ENCODE assay signal across 22 mouse cellular contexts in genomic region chr1:125731854-125732253, GRCm38 (mm10). TPM values are rescaled to one million over a fixed set of nuclear protein-coding genes. Genes with fewer than 3 reads are reported as not detected.
DNase-seq lines count a peak whose midpoint lies in the region; ATAC-seq and TF ChIP-seq lines count a peak whose summit lies in the region.
"Had no signal": no experiment of that assay in that cellular context is flagged by ENCODE, and none has a peak within 500 bp of the region (broad histone marks: within the 10 kb centered on the region; RNA-seq: fewer than 3 reads in every experiment).

No protein-coding gene starts in this region.

- H3K4me1 ChIP-seq in embryonic facial prominence, embryonic 14.5 days (ENCODE audit: control insufficient read depth, insufficient read depth, low read length) = no peaks in the 10 kb centered on the region
- H3K4me1 ChIP-seq in embryonic facial prominence, embryonic 10.5 days = no peaks in the 10 kb centered on the region
- no peaks in the 10 kb centered on the region for H3K4me1 ChIP-seq in heart, embryonic 11.5 days (ENCODE audit: control insufficient read depth, insufficient read depth, low read length)

- no peak for TF ChIP-seq CTCF in Patski (IDR thresholded peaks at IDR 0.05)

- WGBS in embryonic facial prominence, embryonic 14.5 days = 77% methylated on average over 4 of the region's 4 CpGs
- 84% methylated on average over 4 of the region's 4 CpGs for WGBS in embryonic facial prominence, embryonic 10.5 days
- WGBS in heart, embryonic 11.5 days (ENCODE audit: insufficient replicate concordance) = 79% methylated on average over 4 of the region's 4 CpGs

- no peak overlapping the region for H3K4me3 ChIP-seq in embryonic facial prominence, embryonic 14.5 days (ENCODE audit: low read depth, low read length)
- H3K4me3 ChIP-seq in embryonic facial prominence, embryonic 10.5 days = no peak overlapping the region
- no peak overlapping the region for H3K4me3 ChIP-seq in heart, embryonic 11.5 days (ENCODE audit: low read depth, low read length)

- H3K9me3 ChIP-seq in embryonic facial prominence, embryonic 14.5 days (ENCODE audit: control insufficient read depth, low read length) = no peaks in the 10 kb centered on the region
- no peaks in the 10 kb centered on the region for H3K9me3 ChIP-seq in embryonic facial prominence, embryonic 10.5 days
- H3K9me3 ChIP-seq in heart, embryonic 11.5 days (replicated peaks; ENCODE audit: control insufficient read depth, low read length) = no peaks in the 10 kb centered on the region

- H3K9ac ChIP-seq in embryonic facial prominence, embryonic 14.5 days (ENCODE audit: low read depth, low read length) = no peak overlapping the region
- H3K9ac ChIP-seq in heart, embryonic 11.5 days (ENCODE audit: low read depth, low read length) = no peak overlapping the region

- H3K36me3 ChIP-seq in embryonic facial prominence, embryonic 14.5 days (ENCODE audit: control insufficient read depth, insufficient read depth, low read length) = no peaks in the 10 kb centered on the region
- H3K36me3 ChIP-seq in embryonic facial prominence, embryonic 10.5 days (replicated peaks) = no peaks in the 10 kb centered on the region
- no peaks in the 10 kb centered on the region for H3K36me3 ChIP-seq in heart, embryonic 11.5 days (ENCODE audit: control insufficient read depth, insufficient read depth, low read length)
- H3K36me3 ChIP-seq: G1E had no signal

- no peaks in the 10 kb centered on the region for H3K27me3 ChIP-seq in embryonic facial prominence, embryonic 14.5 days (replicated peaks; ENCODE audit: control insufficient read depth, insufficient read depth, low read length)
- no peaks in the 10 kb centered on the region for H3K27me3 ChIP-seq in embryonic facial prominence, embryonic 10.5 days (replicated peaks; ENCODE audit: low read depth, poor library complexity, severe bottlenecking)
- no peaks in the 10 kb centered on the region for H3K27me3 ChIP-seq in heart, embryonic 11.5 days (ENCODE audit: control insufficient read depth, insufficient read depth, low read length)
- no peaks in the 10 kb centered on the region for H3K27me3 ChIP-seq in Patski

- DNase-seq in embryonic facial prominence, embryonic 14.5 days (ENCODE audit: low spot score) = peak; percentile 7
- DNase-seq in embryonic facial prominence, embryonic 10.5 days (ENCODE audit: low spot score) = no peak
- DNase-seq in heart, adult 11 months = peak; percentile 43
- DNase-seq in Patski (ENCODE audit: low read depth, low spot score) = peak; percentile 53
- DNase-seq: adrenal gland, adult 2 months; adrenal gland, adult 8-10 months; adrenal gland, postnatal 10 days; adrenal gland, postnatal 14 days; adrenal gland, postnatal 25 days; adrenal gland, postnatal 36 days; B cell, adult 2 months; cerebellum, adult 11 months; cerebellum, adult 11-12 months; cerebellum, adult 18-20 months; cerebellum, adult 2 months had no signal

- in situ Hi-C loops in Patski (cut with MboI; ENCODE audit: low pct_unique_long_range_greater_than_20kb) = no loop called here

- CTCF ChIA-PET in Patski (lab: Charles Lee) = interaction anchor here (1.0 kb wide), 1 partner anchor 11 kb away, joined by 3 read pairs; no protein-coding TSS in a partner anchor

- POLR2A ChIA-PET in Patski (lab: Charles Lee) = interaction anchor here (0.7 kb wide), 1 partner anchor 12 kb away, joined by 3 read pairs; no protein-coding TSS in a partner anchor

- peak; percentile 56; the same call in 1 of the 2 replicates for ATAC-seq in embryonic facial prominence, embryonic 14.5 days (ENCODE audit: low read depth)
- no peak for ATAC-seq in heart, embryonic 11.5 days (replicated peaks; ENCODE audit: insufficient number of reproducible peaks, low FRiP score, low TSS enrichment)
- peak; percentile 72 for ATAC-seq in Patski
- no peak for ATAC-seq in erythroblast, adult 5-6 weeks (replicated peaks; ENCODE audit: low FRiP score, poor library complexity, severe bottlenecking)
- ATAC-seq: activated CD4-positive, CD25-positive, alpha-beta regulatory T cell, adult 4 months; CD4-positive, CD25-positive, alpha-beta regulatory T cell, adult 4 months had no signal

- H3K27ac ChIP-seq in embryonic facial prominence, embryonic 14.5 days (replicated peaks; ENCODE audit: low read depth, low read length) = no peak overlapping the region
- no peak overlapping the region for H3K27ac ChIP-seq in embryonic facial prominence, embryonic 10.5 days (replicated peaks)
- no peak overlapping the region for H3K27ac ChIP-seq in heart, embryonic 11.5 days (ENCODE audit: low read depth, low read length)

- no peak overlapping the region for H3K4me2 ChIP-seq in embryonic facial prominence, embryonic 14.5 days (ENCODE audit: low read depth, low read length)
- H3K4me2 ChIP-seq in heart, embryonic 11.5 days = no peak overlapping the region

RNA-seq across cellular contexts. Expression of gene Gpr39, which starts 55.1 kb away (rescaled TPM):
- 0.07 and 0.26 TPM in 2 replicates for polyA plus RNA-seq in embryonic facial prominence, embryonic 14.5 days (2014; fragmentation: Nextera tagmentation; extraction: Ambion mirVana)
- polyA plus RNA-seq in embryonic facial prominence, embryonic 10.5 days (2016; fragmentation: Nextera tagmentation; extraction: Ambion mirVana) = 0.06 TPM in 1 of 2 replicates, not detected in the other
- polyA plus RNA-seq in heart, embryonic 11.5 days (2014; fragmentation: Nextera tagmentation; extraction: Ambion mirVana) = 2.8 and 3.5 TPM in 2 replicates
- polyA plus RNA-seq in Patski (2021) = 14.3 TPM
- total RNA-seq in erythroblast, adult 5-6 weeks (2015; ENCODE audit: low replicate concordance) = not detected in 2 replicates
- total RNA-seq in erythroblast, adult 5-6 weeks (2017; ENCODE audit: low replicate concordance) = not detected in 2 replicates
- total RNA-seq: CH12.LX, MEL had no signal
- polyA plus RNA-seq: activated CD4-positive, CD25-positive, alpha-beta regulatory T cell, adult 4 months; CD4-positive, CD25-positive, alpha-beta regulatory T cell, adult 4 months; G1E had no signal

Comparison
In these comparisons a context has a peak if more than half of its experiments do, and no peak if none do; other contexts are left out.
1. ATAC-seq: peak in embryonic facial prominence, embryonic 14.5 days (single experiment) and Patski (single experiment); none in heart, embryonic 11.5 days (single experiment) and erythroblast, adult 5-6 weeks (single experiment).